Mouse (Mus musculus) stomach, embryonic 16.5 days (tissue): ENCODE measurements around the gene 4933430I17Rik. TPM values are rescaled to one million over a fixed set of nuclear protein-coding genes. Genes with fewer than 3 reads are reported as not detected.
"Not testable (repeated sequence)": the region's sequence is repeated elsewhere in the genome, so short reads cannot be mapped to it uniquely, and the experiment has no call there.

ENCODE experiments used
- ATAC-seq: fragments of 200-750 bp; cut with Nextera tagmentation; 2 replicates; pipeline ENCODE4 v1.8.0; 2017; ENCODE audit warnings: moderate number of reproducible peaks, moderate TSS enrichment; ENCODE audit not compliant: insufficient read depth, low FRiP score
- H3K27ac ChIP-seq: fragments of 300-500 bp; sonication (generic); 2 replicates; pipeline ENCODE4 v1.5.1; 2014; ENCODE audit warnings: low read length
- H3K27me3 ChIP-seq: fragments of 300-500 bp; sonication (generic); 2 replicates; pipeline ENCODE4 v1.6.1; 2014; ENCODE audit warnings: low read length, control low read depth, mixed read lengths; ENCODE audit not compliant: control insufficient read depth, insufficient read depth
- H3K36me3 ChIP-seq: fragments of 300-500 bp; sonication (generic); 2 replicates; pipeline ENCODE4 v1.6.1; 2014; ENCODE audit warnings: low read length; ENCODE audit not compliant: control insufficient read depth, insufficient read depth
- H3K4me1 ChIP-seq: fragments of 300-500 bp; sonication (generic); 2 replicates; pipeline ENCODE4 v1.6.1; 2014; ENCODE audit warnings: low read length, control low read depth, mixed read lengths; ENCODE audit not compliant: control insufficient read depth, insufficient read depth
- H3K4me2 ChIP-seq: fragments of 300-500 bp; sonication (generic); 2 replicates; pipeline ENCODE4 v1.6.1; 2014; ENCODE audit warnings: low read depth, low read length, mixed read lengths
- H3K4me3 ChIP-seq: fragments of 300-500 bp; sonication (generic); replicated peaks from 2 replicates; pipeline ENCODE4 v1.5.1; 2014; ENCODE audit warnings: mild to moderate bottlenecking, low read length
- H3K9ac ChIP-seq: fragments of 300-500 bp; sonication (generic); 2 replicates; pipeline ENCODE4 v1.6.1; 2014; ENCODE audit warnings: low read length
- H3K9me3 ChIP-seq: fragments of 300-500 bp; sonication (generic); replicated peaks from 2 replicates; pipeline ENCODE4 v1.6.1; 2016; ENCODE audit warnings: low read length, control low read depth; ENCODE audit not compliant: control insufficient read depth
- WGBS: fragments of 180-500 bp; shearing (Covaris S2); extraction: QIAGEN DNeasy Blood & Tissue Kit; methylation state at CpG from one replicate; pipeline ENCODE4 v1.1.7; 2014; 5-methylcytosine and 5-hydroxymethylcytosine counted together
- polyA plus RNA-seq: library from polyadenylated mRNA; unstranded; fragments of >200 nt; fragmentation: Nextera tagmentation; extraction: Ambion mirVana; gene quantifications from 2 replicates; pipeline ENCODE4 v1.2.1, GENCODE M21; 2015

Gene 4933430I17Rik
- polyA plus RNA-seq, 1 experiment from 2014 or later, result 0.31 TPM

GRCm38 (mm10) chr4:62569603-62570002, 44.4 kb downstream of the 4933430I17Rik start:
- Histone ChIP-seq H3K4me1 (0 out of 2 replicates have a peak, but pooled peaks cover 3% of the 10 kb centered on the region), H3K9ac (no peak overlapping the region), H3K9me3 (no peaks in the 10 kb centered on the region), H3K36me3 (no peaks in the 10 kb centered on the region), H3K4me3 (no peak overlapping the region), H3K4me2 (no peak overlapping the region), H3K27me3 (no peaks in the 10 kb centered on the region), H3K27ac (no peak overlapping the region)
- no peak for ATAC-seq
- WGBS, result 86% methylated on average over 5 of the region's 5 CpGs

GRCm38 (mm10) chr4:62570029-62570428, 44.9 kb downstream of the 4933430I17Rik start:
- no peaks in the 10 kb centered on the region for H3K36me3 ChIP-seq
- H3K27ac ChIP-seq, result peak overlapping the region; percentile 57; the same call in 1 of the 2 replicates
- H3K27me3 ChIP-seq, result no peaks in the 10 kb centered on the region
- peak; percentile 68; the same call in 1 of the 2 replicates for ATAC-seq
- WGBS, result 56% methylated on average over 5 of the region's 5 CpGs
- H3K9ac ChIP-seq, result no peak overlapping the region
- no peaks in the 10 kb centered on the region for H3K9me3 ChIP-seq
- 0 out of 2 replicates have a peak, but pooled peaks cover 3% of the 10 kb centered on the region for H3K4me1 ChIP-seq
- H3K4me3 ChIP-seq, result no peak overlapping the region
- H3K4me2 ChIP-seq, result no peak overlapping the region

- H3K9me3 ChIP-seq, result no peaks in the 10 kb centered on the region
- no peaks in the 10 kb centered on the region for H3K36me3 ChIP-seq
- WGBS, result 24% methylated on average over 18 of the region's 18 CpGs
- peak overlapping the region; percentile 51 for H3K4me3 ChIP-seq
- H3K9ac ChIP-seq, result peak overlapping the region; percentile 66
- peak overlapping the region; percentile 54 for H3K4me2 ChIP-seq
- no peak overlapping the region; the same call in 1 of the 2 replicates for H3K27ac ChIP-seq
- H3K4me1 ChIP-seq, result peaks cover 12% of the 10 kb centered on the region
- ATAC-seq, result peak; percentile 16; the same call in 1 of the 2 replicates
- no peaks in the 10 kb centered on the region for H3K27me3 ChIP-seq
These were observed 57.4 kb downstream of the 4933430I17Rik start for GRCm38 (mm10) chr4:62582365-62583264.

GRCm38 (mm10) chr4:62583265-62584092, 58.3 kb downstream of the 4933430I17Rik start:
- 4% methylated on average over 42 of the region's 42 CpGs for WGBS
- no peaks in the 10 kb centered on the region for H3K9me3 ChIP-seq
- no peaks in the 10 kb centered on the region for H3K36me3 ChIP-seq
- H3K4me2 ChIP-seq, result peak overlapping the region; percentile 54
- peaks cover 12% of the 10 kb centered on the region for H3K4me1 ChIP-seq
- H3K27me3 ChIP-seq, result no peaks in the 10 kb centered on the region
- ATAC-seq, result peak; percentile 91
- H3K4me3 ChIP-seq, result peak overlapping the region; percentile 51
- peak overlapping the region; percentile 31; the same call in 1 of the 2 replicates for H3K27ac ChIP-seq
- H3K9ac ChIP-seq, result peak overlapping the region; percentile 66

GRCm38 (mm10) chr4:62587067-62587466, 61.9 kb downstream of the 4933430I17Rik start:
- 82% methylated on average over 8 of the region's 8 CpGs for WGBS
- H3K36me3 ChIP-seq, result no peaks in the 10 kb centered on the region
- no peak overlapping the region for H3K4me2 ChIP-seq
- no peak overlapping the region for H3K27ac ChIP-seq
- H3K9me3 ChIP-seq, result no peaks in the 10 kb centered on the region
- H3K27me3 ChIP-seq, result no peaks in the 10 kb centered on the region
- peaks cover 23% of the 10 kb centered on the region for H3K4me1 ChIP-seq
- H3K4me3 ChIP-seq, result no peak overlapping the region
- no peak overlapping the region for H3K9ac ChIP-seq
- no peak for ATAC-seq

GRCm38 (mm10) chr4:62590878-62591277, 65.7 kb downstream of the 4933430I17Rik start:
- H3K9ac ChIP-seq, result no peak overlapping the region
- no peak for ATAC-seq
- H3K4me1 ChIP-seq, result peaks cover 11% of the 10 kb centered on the region
- no peaks in the 10 kb centered on the region for H3K36me3 ChIP-seq
- H3K9me3 ChIP-seq, result no peaks in the 10 kb centered on the region
- no peaks in the 10 kb centered on the region for H3K27me3 ChIP-seq
- no peak overlapping the region for H3K4me3 ChIP-seq
- no peak overlapping the region for H3K4me2 ChIP-seq
- peak overlapping the region; percentile 55 for H3K27ac ChIP-seq
- 93% methylated on average over 1 of the region's 1 CpGs for WGBS

GRCm38 (mm10) chr4:62591326-62591725, 66.2 kb downstream of the 4933430I17Rik start:
- no peaks in the 10 kb centered on the region for H3K9me3 ChIP-seq
- peak overlapping the region; percentile 34 for H3K4me2 ChIP-seq
- no peaks in the 10 kb centered on the region for H3K27me3 ChIP-seq
- H3K27ac ChIP-seq, result peak overlapping the region; percentile 72
- peaks cover 11% of the 10 kb centered on the region for H3K4me1 ChIP-seq
- 13% methylated on average over 11 of the region's 11 CpGs for WGBS
- H3K4me3 ChIP-seq, result no peak overlapping the region
- 0 out of 2 replicates have a peak overlapping the region, but pooled peaks have one; percentile 31 for H3K9ac ChIP-seq
- no peaks in the 10 kb centered on the region for H3K36me3 ChIP-seq
- ATAC-seq, result peak; percentile 74; the same call in 1 of the 2 replicates

- H3K9ac ChIP-seq, H3K27ac ChIP-seq, ATAC-seq, H3K4me3 ChIP-seq, H3K27me3 ChIP-seq, H3K36me3 ChIP-seq, H3K9me3 ChIP-seq, H3K4me2 ChIP-seq: not testable (repeated sequence)
- 90% methylated on average over 24 of the region's 24 CpGs for WGBS
- peaks cover 11% of the 10 kb centered on the region for H3K4me1 ChIP-seq
These were observed 68.5 kb downstream of the 4933430I17Rik start for GRCm38 (mm10) chr4:62593546-62594240.
